Mouse (Mus musculus): ENCODE measurements around the gene Syt9. TPM values are rescaled to one million over a fixed set of nuclear protein-coding genes. Genes with fewer than 3 reads are reported as not detected.
"Not testable (repeated sequence)": the region's sequence is repeated elsewhere in the genome, so short reads cannot be mapped to it uniquely, and the experiment has no call there.

The Syt9 gene
- polyA plus RNA-seq, 1 experiment from 2014 or later = 4.2 TPM

DNA sequence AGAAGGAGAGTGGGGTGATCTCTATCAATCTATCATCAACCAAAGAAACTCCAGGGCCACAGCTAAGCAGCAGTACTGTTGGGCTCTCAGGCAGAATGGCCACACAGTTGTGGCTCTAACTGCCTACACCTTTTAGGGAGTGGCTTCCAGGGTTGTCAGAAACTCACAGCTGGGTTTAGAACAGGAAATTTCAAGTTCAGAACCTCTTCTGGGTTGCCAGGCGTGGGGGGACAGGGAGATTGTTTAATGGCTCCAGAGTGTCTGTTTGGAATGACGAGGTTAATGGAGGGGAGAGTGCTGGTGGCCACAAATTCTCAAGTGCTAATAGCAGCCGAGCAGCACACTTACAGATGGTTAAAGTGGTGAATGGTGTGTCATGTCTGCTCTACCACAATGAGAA is 92.4 kb downstream of the Syt9 start:
- ATAC-seq (ENCODE audit: insufficient number of reproducible peaks, insufficient read depth, low FRiP score, low TSS enrichment, low read depth) = no peak

DNA sequence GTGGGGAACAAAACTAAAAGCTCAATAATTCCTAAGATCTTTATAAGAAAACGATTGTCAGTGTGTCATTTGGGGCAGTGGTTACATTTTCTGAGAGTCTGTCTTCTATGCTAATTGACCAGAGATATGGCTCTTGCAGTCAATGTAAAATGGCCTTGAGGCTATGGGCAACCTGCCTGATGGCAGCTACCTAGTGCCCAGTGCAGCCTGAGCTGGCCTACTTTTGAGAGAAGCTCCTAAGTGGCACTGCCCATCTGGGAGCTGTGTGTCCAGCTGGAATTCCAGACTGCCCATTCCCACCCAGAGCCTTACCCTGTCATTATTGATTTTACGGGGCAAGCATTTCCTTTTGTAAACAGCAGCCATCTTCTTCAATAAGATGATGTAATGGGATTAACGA is 94.6 kb downstream of the Syt9 start:
- 67% methylated on average over 3 of the region's 3 CpGs for WGBS
- H3K9ac ChIP-seq = no peak overlapping the region
- H3K36me3 ChIP-seq = no peaks in the 10 kb centered on the region
- H3K4me2 ChIP-seq = no peak overlapping the region
- no peak overlapping the region for H3K27ac ChIP-seq
- ATAC-seq (ENCODE audit: insufficient number of reproducible peaks, insufficient read depth, low FRiP score, low TSS enrichment, low read depth) = no peak
- H3K9me3 ChIP-seq = no peaks in the 10 kb centered on the region
- H3K4me3 ChIP-seq = no peak overlapping the region
- no peaks in the 10 kb centered on the region for H3K27me3 ChIP-seq
- H3K4me1 ChIP-seq = no peaks in the 10 kb centered on the region

More for the DNA sequence above, 92.4 kb downstream of the Syt9 start:
- Histone ChIP-seq H3K4me2 (no peak overlapping the region), H3K9me3 (no peaks in the 10 kb centered on the region), H3K27ac (no peak overlapping the region), H3K36me3 (no peaks in the 10 kb centered on the region), H3K4me3 (no peak overlapping the region), H3K4me1 (no peaks in the 10 kb centered on the region), H3K9ac (no peak overlapping the region), H3K27me3 (no peaks in the 10 kb centered on the region)
- WGBS = 44% methylated on average over 3 of the region's 3 CpGs

DNA sequence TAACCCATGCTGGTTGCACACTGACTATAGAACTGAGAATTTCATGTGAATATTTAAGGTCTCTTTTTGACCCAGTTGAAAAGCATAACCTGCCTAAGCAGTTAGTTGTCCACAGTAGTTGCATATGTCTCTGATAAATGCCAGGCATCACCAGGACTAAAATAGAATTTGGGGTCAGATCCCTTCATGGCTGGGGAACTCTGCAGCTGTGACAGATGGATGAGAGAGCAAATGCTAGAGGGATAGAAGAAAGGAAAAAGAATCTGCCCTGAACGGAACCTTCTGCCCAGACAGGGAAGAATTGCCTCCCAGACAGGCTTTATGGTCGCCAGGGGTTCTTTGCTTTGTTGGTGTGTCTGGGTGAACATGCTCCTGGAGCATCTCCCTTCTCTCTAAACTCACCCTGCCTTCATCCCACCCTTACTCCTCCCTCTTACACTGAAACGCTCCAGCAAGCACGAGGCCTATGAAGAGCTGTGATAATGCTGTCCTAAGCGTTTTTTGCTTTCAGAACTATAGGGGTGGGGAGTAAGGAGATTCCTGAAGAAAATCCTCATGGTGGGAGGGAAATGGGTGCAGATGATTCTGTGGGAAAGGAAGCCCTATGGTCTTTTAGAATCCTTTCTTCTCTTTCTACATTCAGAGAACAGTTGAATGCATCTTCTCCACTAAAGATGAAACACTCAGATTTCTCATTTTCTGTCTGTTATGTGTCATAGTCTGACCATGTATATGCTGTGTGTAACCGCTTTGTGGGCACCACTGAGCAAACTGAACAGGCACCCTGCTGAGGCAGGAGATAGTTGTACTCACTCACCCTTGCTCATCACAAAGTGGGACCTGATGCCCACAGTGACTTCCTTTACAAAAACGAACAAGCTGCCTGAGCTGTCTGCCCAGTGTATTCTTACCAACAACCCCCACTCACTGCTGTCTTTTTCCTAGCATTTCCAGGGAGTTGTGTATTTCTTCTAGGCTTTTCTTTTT is 108.7 kb downstream of the Syt9 start:
- no peaks in the 10 kb centered on the region for H3K36me3 ChIP-seq
- H3K4me2 ChIP-seq = no peak overlapping the region
- no peaks in the 10 kb centered on the region for H3K27me3 ChIP-seq
- no peak for ATAC-seq (ENCODE audit: insufficient number of reproducible peaks, insufficient read depth, low FRiP score, low TSS enrichment, low read depth)
- no peaks in the 10 kb centered on the region for H3K9me3 ChIP-seq
- H3K4me1 ChIP-seq = no peaks in the 10 kb centered on the region
- H3K27ac ChIP-seq = no peak overlapping the region
- no peak overlapping the region for H3K4me3 ChIP-seq
- WGBS = 59% methylated on average over 7 of the region's 7 CpGs
- no peak overlapping the region for H3K9ac ChIP-seq

DNA sequence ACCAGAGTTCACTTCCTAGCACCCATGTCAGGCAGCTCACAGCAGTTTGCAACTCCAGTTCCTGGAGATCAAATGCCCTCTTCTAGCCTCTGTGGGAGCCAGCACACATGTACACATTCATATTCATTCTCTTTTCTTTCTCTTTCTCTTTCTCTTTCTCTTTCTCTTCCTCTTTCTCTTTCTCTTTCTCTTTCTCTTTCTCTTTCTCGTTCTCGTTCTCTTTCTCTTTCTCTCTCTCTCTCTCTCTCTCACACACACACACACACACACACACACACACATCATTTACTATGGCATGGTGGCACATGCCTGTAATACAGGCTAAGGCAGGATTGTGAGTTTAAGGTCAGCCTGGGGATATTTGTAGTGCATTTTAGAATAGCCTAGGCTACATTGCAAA is 115.2 kb downstream of the Syt9 start:
- not testable (repeated sequence) for H3K4me2 ChIP-seq; ATAC-seq (ENCODE audit: insufficient number of reproducible peaks, insufficient read depth, low FRiP score, low TSS enrichment, low read depth); H3K9me3 ChIP-seq; H3K27me3 ChIP-seq; H3K27ac ChIP-seq; H3K36me3 ChIP-seq; H3K4me3 ChIP-seq; H3K4me1 ChIP-seq; H3K9ac ChIP-seq
- 84% methylated on average over 2 of the region's 2 CpGs for WGBS

DNA sequence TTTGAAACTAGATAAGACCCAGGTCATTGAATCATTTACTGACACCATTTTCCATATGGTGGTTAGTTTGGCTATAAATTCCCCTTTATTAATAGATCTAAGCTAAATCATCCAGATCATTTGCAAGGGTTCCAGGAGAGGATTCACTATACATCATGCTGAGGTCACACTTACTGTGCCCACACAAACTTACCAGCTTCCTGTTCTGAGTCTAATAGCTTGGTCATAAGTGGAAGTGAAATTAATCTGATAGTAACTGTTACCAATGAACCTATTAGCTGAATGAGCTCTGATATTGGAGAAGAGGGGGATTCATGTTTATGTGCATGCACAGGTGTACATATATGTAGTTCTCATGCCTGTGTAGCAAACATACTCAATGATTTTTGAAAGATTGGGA is 124.9 kb downstream of the Syt9 start:
- no peaks in the 10 kb centered on the region for H3K9me3 ChIP-seq
- H3K4me1 ChIP-seq = no peaks in the 10 kb centered on the region
- H3K4me2 ChIP-seq = no peak overlapping the region
- no peak overlapping the region for H3K27ac ChIP-seq
- H3K4me3 ChIP-seq = no peak overlapping the region
- no peaks in the 10 kb centered on the region for H3K27me3 ChIP-seq
- no peak for ATAC-seq (ENCODE audit: insufficient number of reproducible peaks, insufficient read depth, low FRiP score, low TSS enrichment, low read depth)
- H3K36me3 ChIP-seq = no peaks in the 10 kb centered on the region
- no peak overlapping the region for H3K9ac ChIP-seq

DNA sequence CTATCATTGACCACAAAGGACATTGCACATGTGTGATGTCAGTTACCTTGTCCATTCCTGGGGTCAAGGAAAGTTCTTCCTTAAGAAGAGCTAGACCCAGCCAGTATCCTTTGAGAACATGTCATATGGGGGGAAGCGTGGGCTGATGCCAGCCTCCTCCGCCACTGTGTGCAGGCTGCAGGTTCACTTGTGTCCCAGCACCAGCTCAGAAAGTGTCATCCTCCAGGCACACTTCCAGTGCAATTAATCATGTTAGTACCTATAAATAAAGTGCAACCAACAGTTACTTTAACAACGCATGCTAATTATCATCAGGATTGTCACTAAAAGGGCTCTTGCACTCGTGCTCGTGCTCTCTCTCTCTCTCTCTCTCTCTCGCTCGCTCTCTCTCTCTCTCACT is 126.4 kb downstream of the Syt9 start:
- Histone ChIP-seq H3K27ac (no peak overlapping the region), H3K4me2 (no peak overlapping the region), H3K9me3 (no peaks in the 10 kb centered on the region), H3K4me3 (no peak overlapping the region), H3K4me1 (no peaks in the 10 kb centered on the region), H3K36me3 (no peaks in the 10 kb centered on the region), H3K9ac (no peak overlapping the region), H3K27me3 (no peaks in the 10 kb centered on the region)
- ATAC-seq (ENCODE audit: insufficient number of reproducible peaks, insufficient read depth, low FRiP score, low TSS enrichment, low read depth) = no peak
- 85% methylated on average over 7 of the region's 7 CpGs for WGBS

DNA sequence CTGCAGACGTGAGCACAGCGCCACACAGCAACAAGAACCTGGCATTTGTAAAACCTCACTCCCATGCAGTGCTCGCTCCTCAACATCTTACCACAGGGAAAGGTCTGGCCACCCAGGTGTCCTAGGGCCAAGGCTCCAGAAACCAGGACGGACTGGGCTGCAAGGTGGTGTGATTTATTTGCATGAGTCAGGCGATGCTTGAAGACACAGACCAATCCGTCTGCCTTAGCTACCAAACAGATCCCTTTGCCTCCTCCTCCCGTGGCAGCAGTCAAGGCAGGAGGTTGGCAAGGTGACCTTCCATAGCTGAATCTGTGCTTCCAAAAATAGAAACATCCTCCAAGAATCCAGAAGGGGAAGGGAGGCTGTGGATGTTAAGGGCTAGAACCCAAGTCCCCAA is 130.1 kb downstream of the Syt9 start:
- no peak for ATAC-seq (ENCODE audit: insufficient number of reproducible peaks, insufficient read depth, low FRiP score, low TSS enrichment, low read depth)
- no peak overlapping the region for H3K27ac ChIP-seq
- no peaks in the 10 kb centered on the region for H3K9me3 ChIP-seq
- 0 out of 2 replicates have a peak, but pooled peaks cover 6% of the 10 kb centered on the region for H3K4me1 ChIP-seq
- H3K4me3 ChIP-seq = no peak overlapping the region
- H3K4me2 ChIP-seq = no peak overlapping the region
- H3K9ac ChIP-seq = no peak overlapping the region
- no peaks in the 10 kb centered on the region for H3K36me3 ChIP-seq
- no peaks in the 10 kb centered on the region for H3K27me3 ChIP-seq
- WGBS = 82% methylated on average over 7 of the region's 7 CpGs

DNA sequence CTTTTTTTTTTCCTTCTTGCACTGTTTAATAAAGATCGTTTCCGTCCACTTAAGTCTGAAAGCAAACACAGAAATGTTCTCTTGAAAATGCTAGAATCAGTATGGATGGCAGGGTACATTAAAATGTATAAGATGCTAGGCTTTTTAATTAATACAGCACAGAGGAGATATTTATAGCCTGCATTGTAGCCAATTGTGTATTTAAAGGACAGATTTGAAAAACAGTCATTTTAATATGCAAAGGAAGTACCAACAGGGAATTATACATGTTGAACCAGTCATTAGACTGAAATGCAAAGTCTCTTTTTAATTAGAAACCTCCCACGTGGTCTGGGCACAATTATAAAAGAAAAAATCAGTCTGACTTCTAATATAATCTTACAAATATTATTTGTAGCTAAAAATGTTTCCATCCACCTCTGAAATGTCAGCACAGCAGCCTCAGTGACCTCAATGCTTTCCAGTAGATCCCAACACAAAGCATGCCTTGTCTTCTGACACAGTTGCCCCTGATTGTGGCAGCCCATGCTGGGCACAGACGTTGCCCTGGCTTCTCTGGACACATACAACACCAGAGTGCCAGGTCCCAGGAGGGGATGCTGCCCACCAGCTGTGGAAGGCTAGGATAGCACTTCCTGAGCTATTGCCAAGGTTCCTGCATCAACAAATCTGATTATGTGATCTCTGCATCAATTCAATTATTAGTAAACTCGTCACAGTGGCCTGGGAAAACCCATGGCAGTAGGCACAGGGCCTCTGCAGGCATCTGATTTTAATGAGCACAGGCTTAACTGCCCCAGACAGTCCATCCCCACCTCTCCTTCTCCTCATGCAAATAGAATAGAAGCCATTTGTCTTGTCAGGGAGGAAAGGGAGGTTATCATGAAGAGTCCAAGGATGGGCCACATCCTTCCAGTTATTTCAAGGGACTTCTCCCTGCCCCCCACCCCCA is 134.5 kb downstream of the Syt9 start:
- ATAC-seq (ENCODE audit: insufficient number of reproducible peaks, insufficient read depth, low FRiP score, low TSS enrichment, low read depth) = no peak

DNA sequence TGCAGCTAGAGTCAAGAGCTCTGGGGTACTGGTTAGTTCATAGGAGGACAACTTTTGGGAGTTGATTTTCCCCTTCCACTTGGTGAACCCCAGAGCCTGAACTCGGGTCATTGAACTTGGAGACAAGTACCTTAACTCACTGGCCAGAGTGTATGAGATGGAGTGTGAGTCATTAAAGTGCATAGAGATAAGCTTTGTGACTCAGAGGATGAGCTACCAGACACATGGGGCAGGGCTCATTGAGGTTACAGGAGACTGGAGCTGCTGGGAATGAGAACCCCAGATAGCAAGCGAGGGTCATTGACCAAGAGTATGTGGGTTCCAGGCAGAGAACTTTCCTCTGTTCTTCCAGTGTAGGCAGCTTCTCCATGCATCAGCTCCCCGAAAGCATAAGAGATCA is 137.4 kb downstream of the Syt9 start:
- no peak for ATAC-seq (ENCODE audit: insufficient number of reproducible peaks, insufficient read depth, low FRiP score, low TSS enrichment, low read depth)
- Histone ChIP-seq H3K9ac (no peak overlapping the region), H3K27ac (no peak overlapping the region), H3K27me3 (no peaks in the 10 kb centered on the region), H3K4me3 (no peak overlapping the region), H3K4me2 (no peak overlapping the region), H3K4me1 (0 out of 2 replicates have a peak, but pooled peaks cover 6% of the 10 kb centered on the region), H3K36me3 (no peaks in the 10 kb centered on the region), H3K9me3 (no peaks in the 10 kb centered on the region)
- WGBS = 82% methylated on average over 3 of the region's 3 CpGs

More for the DNA sequence above, 134.5 kb downstream of the Syt9 start:
- Histone ChIP-seq H3K4me1 (0 out of 2 replicates have a peak, but pooled peaks cover 6% of the 10 kb centered on the region), H3K27ac (peak overlapping the region; percentile 51; the same call in 1 of the 2 replicates), H3K36me3 (no peaks in the 10 kb centered on the region), H3K4me2 (no peak overlapping the region), H3K4me3 (no peak overlapping the region), H3K9ac (no peak overlapping the region), H3K27me3 (no peaks in the 10 kb centered on the region), H3K9me3 (no peaks in the 10 kb centered on the region)
- 41% methylated on average over 5 of the region's 5 CpGs for WGBS

DNA sequence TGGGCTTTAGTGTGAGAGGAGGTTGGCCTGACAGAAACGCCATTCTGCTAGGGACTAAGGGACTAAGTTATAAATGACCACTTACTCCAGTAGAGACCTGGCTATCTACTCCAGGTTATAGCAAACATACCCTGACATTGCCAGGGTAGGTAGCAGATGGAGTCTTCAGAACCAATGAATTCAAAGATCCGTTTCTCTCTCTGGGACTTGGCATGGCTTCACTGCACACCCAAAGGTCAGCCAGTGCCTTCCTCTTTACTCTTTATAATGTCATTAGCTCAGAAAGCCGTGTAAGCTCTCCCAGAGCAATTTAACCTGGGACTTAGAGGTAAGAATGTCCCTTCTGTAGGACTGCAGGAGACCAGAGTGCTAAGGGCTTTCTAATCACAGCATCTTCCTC is 139.2 kb downstream of the Syt9 start:
- no peaks in the 10 kb centered on the region for H3K9me3 ChIP-seq
- no peak overlapping the region for H3K4me2 ChIP-seq
- H3K9ac ChIP-seq = no peak overlapping the region
- no peak overlapping the region for H3K4me3 ChIP-seq
- WGBS = 73% methylated on average over 3 of the region's 3 CpGs
- H3K27ac ChIP-seq = no peak overlapping the region
- no peak for ATAC-seq (ENCODE audit: insufficient number of reproducible peaks, insufficient read depth, low FRiP score, low TSS enrichment, low read depth)
- 0 out of 2 replicates have a peak, but pooled peaks cover 3% of the 10 kb centered on the region for H3K4me1 ChIP-seq
- no peaks in the 10 kb centered on the region for H3K36me3 ChIP-seq
- no peaks in the 10 kb centered on the region for H3K27me3 ChIP-seq

DNA sequence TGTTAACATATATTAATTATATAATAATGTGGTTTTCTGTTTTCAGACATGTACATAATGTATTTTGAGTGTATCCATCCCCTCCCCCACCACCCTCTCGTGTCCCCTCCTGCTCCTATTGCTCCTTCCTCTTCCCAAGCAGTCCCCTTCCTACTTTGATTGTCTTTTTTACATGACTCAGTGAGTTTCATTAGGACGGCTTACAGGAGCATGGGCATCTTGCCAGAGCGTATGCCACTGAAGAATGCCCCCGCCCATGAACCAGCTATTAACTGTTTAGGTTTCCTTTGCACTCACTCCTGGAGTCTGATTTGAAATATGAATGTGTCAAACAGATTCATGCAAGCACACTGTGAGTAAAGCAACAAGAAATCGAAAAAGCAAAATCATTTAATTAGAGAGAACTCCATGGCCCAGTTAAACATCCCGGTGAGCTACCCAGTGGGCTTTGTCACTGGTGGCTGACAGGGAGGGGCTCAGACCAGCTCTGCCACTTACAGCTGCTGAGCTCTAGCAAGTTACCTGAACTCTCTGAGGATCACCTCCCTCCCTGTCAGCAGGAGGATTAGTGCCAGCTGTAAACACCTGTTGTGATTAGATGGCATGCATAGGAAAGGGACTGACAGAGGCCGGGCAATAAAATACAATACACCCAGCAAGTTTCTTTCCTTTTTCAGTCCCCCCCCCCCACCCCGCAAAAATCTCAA is 146.3 kb downstream of the Syt9 start:
- Histone ChIP-seq H3K27me3 (no peaks in the 10 kb centered on the region), H3K4me1 (peaks cover 7% of the 10 kb centered on the region), H3K36me3 (no peaks in the 10 kb centered on the region), H3K4me2 (no peak overlapping the region), H3K4me3 (no peak overlapping the region), H3K9me3 (no peaks in the 10 kb centered on the region), H3K9ac (no peak overlapping the region), H3K27ac (no peak overlapping the region)
- ATAC-seq (ENCODE audit: insufficient number of reproducible peaks, insufficient read depth, low FRiP score, low TSS enrichment, low read depth) = no peak; the same call in 1 of the 2 replicates
- WGBS = 39% methylated on average over 8 of the region's 8 CpGs

All from embryonic facial prominence, embryonic 13.5 days (tissue).